Mouse (Mus musculus) heart, embryonic 12.5 days (tissue): ENCODE results near the gene Pitpnc1. TPM values are rescaled to one million over a fixed set of nuclear protein-coding genes. Genes with fewer than 3 reads are reported as not detected.

Experiments
- ATAC-seq: fragments of 200-750 bp; cut with Nextera tagmentation; 2 replicates; pipeline ENCODE4 v1.8.0; 2017; ENCODE audit warnings: moderate TSS enrichment, moderate library complexity; ENCODE audit not compliant: insufficient number of reproducible peaks, low FRiP score
- H3K27ac ChIP-seq: fragments of 300-500 bp; sonication (generic); 2 replicates; pipeline ENCODE4 v1.5.1; 2016; ENCODE audit warnings: mild to moderate bottlenecking, moderate library complexity; ENCODE audit not compliant: poor library complexity, severe bottlenecking
- H3K27me3 ChIP-seq: fragments of 300-500 bp; sonication (generic); replicated peaks from 2 replicates; pipeline ENCODE4 v1.6.1; 2016; ENCODE audit warnings: mild to moderate bottlenecking, moderate library complexity
- H3K36me3 ChIP-seq: fragments of 300-500 bp; sonication (generic); 2 replicates; pipeline ENCODE4 v1.6.1; 2016; ENCODE audit warnings: mild to moderate bottlenecking, moderate library complexity
- H3K4me1 ChIP-seq: fragments of 300-500 bp; sonication (generic); replicated peaks from 2 replicates; pipeline ENCODE4 v1.6.1; 2016; ENCODE audit warnings: mild to moderate bottlenecking
- H3K4me2 ChIP-seq: fragments of 300-500 bp; sonication (generic); 2 replicates; pipeline ENCODE4 v1.6.1; 2016; ENCODE audit warnings: mild to moderate bottlenecking, moderate library complexity
- H3K4me3 ChIP-seq: fragments of 300-500 bp; sonication (generic); 2 replicates; pipeline ENCODE4 v1.5.1; 2016; ENCODE audit warnings: mild to moderate bottlenecking
- H3K9ac ChIP-seq: fragments of 300-500 bp; sonication (generic); 2 replicates; pipeline ENCODE4 v1.6.1; 2016; ENCODE audit warnings: mild to moderate bottlenecking, moderate library complexity
- H3K9me3 ChIP-seq: fragments of 300-500 bp; sonication (generic); replicated peaks from 2 replicates; pipeline ENCODE4 v1.6.1; 2016; ENCODE audit warnings: mild to moderate bottlenecking, moderate library complexity
- WGBS: fragments of 180-500 bp; shearing (Covaris S2); methylation state at CpG from one replicate; pipeline ENCODE4 v1.1.7; 2016; 5-methylcytosine and 5-hydroxymethylcytosine counted together
- polyA plus RNA-seq: library from polyadenylated mRNA; unstranded; fragments of >200 nt; fragmentation: Nextera tagmentation; extraction: Ambion mirVana; gene quantifications from 2 replicates; pipeline ENCODE4 v1.2.1, GENCODE M21; 2016

Pitpnc1 gene
- polyA plus RNA-seq, 1 experiment from 2014 or later: 8.2 TPM

DNA sequence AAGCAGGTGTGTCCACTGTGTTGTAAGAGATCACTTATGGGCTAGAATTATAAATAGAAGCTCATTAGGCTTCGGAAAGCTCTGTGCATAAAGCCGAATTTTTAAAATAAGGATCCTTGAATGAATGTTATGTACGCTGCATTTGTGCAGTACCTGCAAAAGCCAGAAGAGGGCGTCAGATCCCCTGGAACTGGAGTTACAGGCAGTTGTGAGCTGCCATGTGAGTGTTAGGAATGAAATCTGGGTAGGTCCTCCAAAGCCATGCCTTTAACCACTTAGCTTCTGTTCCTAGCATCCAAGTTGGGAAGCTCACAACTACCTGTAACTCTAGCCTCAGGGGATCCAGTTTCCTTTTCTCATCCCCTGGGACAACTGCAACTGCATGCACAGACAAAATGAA is 85.2 kb downstream of the Pitpnc1 start:
- Histone ChIP-seq H3K4me2 (no peak overlapping the region), H3K4me3 (no peak overlapping the region), H3K9me3 (no peaks in the 10 kb centered on the region), H3K27me3 (no peaks in the 10 kb centered on the region), H3K27ac (no peak overlapping the region), H3K4me1 (peaks cover 12% of the 10 kb centered on the region), H3K9ac (no peak overlapping the region), H3K36me3 (no peaks in the 10 kb centered on the region)
- no peak for ATAC-seq
- WGBS: 66% methylated on average over 4 of the region's 4 CpGs

DNA sequence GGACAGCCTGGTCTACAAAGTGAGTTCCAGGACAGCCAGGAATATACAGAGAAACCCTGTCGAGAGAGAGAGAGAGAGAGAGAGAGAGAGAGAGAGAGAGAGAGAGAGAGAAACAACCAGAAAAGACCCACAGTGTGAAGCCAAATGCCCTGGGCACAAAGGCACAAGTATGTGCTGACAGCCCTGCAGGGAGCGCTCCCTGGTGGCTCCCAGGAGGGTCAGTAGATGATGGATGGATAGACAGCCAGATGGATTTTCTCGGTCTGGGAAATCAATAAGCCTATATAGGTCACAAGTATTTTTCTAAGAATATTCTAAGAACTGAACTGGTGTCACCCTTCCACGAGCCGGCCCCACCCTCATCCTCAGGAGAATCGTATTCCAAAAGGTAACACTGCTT is 86.5 kb downstream of the Pitpnc1 start:
- 67% methylated on average over 6 of the region's 6 CpGs for WGBS
- H3K9me3 ChIP-seq: no peaks in the 10 kb centered on the region
- no peaks in the 10 kb centered on the region for H3K27me3 ChIP-seq
- H3K4me1 ChIP-seq: peaks cover 12% of the 10 kb centered on the region
- no peaks in the 10 kb centered on the region for H3K36me3 ChIP-seq
- no peak for ATAC-seq
- H3K9ac ChIP-seq: no peak overlapping the region
- no peak overlapping the region for H3K4me2 ChIP-seq
- no peak overlapping the region for H3K27ac ChIP-seq
- H3K4me3 ChIP-seq: no peak overlapping the region

DNA sequence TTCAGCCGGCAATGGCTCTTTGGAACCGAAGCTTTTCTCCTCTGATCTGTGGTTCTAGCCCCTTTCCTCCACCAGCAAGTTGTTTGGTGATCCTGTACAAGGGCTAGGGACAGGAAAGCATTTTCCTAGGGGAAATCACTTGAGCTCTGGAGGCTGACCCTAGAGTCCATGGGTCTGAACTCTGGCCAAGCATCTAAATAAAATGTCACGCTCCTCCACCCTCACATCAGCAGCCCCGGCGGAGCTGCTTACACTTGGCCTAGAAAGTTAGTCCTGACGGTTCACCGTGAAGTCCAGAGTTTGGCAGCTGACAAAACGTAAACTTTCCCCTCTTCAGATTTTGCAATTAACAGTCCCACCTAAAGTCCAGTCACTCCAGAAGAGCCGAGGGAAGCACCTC is 90.5 kb downstream of the Pitpnc1 start:
- ATAC-seq: no peak

DNA sequence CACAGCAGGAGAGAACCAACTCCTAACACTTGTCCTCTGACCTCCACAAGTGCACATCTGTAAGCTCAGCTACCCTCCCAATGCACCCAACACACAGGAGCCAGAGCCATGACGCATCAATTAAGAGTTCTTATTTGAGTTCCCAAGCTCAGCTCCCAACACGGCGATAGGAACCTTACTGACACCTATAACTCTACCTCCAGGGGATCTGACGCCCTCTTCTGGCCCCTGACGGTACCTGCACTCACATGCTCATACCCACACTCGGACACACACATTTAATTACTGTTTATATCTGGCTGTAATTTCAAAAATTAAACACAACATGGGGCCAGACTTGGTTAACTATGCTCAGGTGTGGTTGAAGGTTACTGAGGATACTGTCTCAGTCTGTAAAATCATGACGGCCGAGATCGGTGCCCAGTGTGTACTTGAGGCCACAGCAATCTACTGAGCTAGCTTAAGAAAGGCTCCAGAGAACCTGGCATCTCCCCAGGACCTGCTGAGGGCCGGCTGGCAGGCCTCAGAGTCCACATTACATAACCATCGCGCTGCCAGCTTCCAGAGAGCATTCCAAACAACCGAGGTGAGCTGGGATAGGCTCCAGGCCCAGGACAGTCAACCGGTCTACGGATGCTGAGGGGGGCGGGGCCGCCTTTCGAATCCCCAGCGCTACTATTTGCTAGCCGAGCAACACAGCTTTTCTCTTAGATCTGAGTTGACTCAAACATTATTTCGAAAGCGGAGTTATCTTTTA is 91.2 kb downstream of the Pitpnc1 start:
- Histone ChIP-seq H3K4me3 (no peak overlapping the region), H3K4me2 (no peak overlapping the region), H3K4me1 (0 out of 2 replicates have a peak, but pooled peaks cover 8% of the 10 kb centered on the region), H3K27ac (no peak overlapping the region), H3K9ac (no peak overlapping the region), H3K9me3 (no peaks in the 10 kb centered on the region), H3K36me3 (no peaks in the 10 kb centered on the region), H3K27me3 (no peaks in the 10 kb centered on the region)
- ATAC-seq: no peak
- 84% methylated on average over 22 of the region's 22 CpGs for WGBS

More for the DNA sequence above, 90.5 kb downstream of the Pitpnc1 start:
- Histone ChIP-seq H3K4me2 (no peak overlapping the region), H3K9ac (no peak overlapping the region), H3K27ac (no peak overlapping the region), H3K4me3 (no peak overlapping the region), H3K27me3 (no peaks in the 10 kb centered on the region), H3K9me3 (no peaks in the 10 kb centered on the region), H3K36me3 (no peaks in the 10 kb centered on the region), H3K4me1 (peaks cover 12% of the 10 kb centered on the region; the same call in 1 of the 2 replicates)
- WGBS: 79% methylated on average over 9 of the region's 9 CpGs

DNA sequence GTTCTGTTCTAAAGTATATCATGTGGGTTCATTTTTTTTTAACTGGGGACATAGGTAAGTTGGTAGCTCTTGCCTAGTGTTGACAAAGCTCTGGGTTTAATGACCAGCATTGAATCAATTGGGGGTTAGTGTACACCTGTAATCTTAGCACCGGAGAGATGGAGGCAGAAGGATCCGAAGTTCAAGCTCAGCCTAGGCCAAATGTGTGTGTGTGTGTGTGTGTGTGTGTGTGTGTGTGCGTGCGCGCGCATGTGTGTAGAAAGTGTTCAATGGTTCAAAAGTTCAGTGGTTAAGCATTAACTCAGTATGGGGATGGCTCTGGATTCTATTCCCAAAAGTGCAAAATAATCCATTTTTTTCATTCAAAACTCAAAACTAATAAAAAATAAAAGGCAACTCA is 93.2 kb downstream of the Pitpnc1 start:
- no peak overlapping the region for H3K27ac ChIP-seq
- H3K36me3 ChIP-seq: no peaks in the 10 kb centered on the region
- no peaks in the 10 kb centered on the region for H3K9me3 ChIP-seq
- 0 out of 2 replicates have a peak, but pooled peaks cover 7% of the 10 kb centered on the region for H3K4me1 ChIP-seq
- H3K4me3 ChIP-seq: no peak overlapping the region
- no peaks in the 10 kb centered on the region for H3K27me3 ChIP-seq
- H3K4me2 ChIP-seq: no peak overlapping the region
- 95% methylated on average over 6 of the region's 6 CpGs for WGBS
- ATAC-seq: no peak
- no peak overlapping the region for H3K9ac ChIP-seq

DNA sequence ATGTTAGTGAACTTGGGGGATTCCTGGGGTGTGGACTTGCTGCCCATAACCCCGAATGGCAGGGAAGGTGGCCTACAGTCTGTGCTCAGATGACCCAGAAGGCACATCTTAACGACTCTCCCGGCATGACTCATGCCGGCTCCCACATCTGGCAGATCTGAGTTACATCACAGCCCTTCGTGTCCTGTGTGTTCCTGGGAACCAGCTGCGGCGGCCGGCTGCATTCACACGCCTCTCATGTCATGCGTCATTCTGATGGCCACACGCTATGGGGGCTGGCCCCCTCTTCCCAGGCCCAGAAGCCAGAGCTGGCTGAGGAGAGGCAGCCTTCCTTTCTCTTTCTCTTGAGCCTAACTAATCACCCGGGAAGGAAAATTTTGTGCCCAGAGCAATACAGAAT is 94.2 kb downstream of the Pitpnc1 start:
- Histone ChIP-seq H3K9ac (no peak overlapping the region), H3K36me3 (no peaks in the 10 kb centered on the region), H3K4me3 (no peak overlapping the region), H3K27ac (no peak overlapping the region), H3K27me3 (no peaks in the 10 kb centered on the region), H3K9me3 (no peaks in the 10 kb centered on the region), H3K4me1 (0 out of 2 replicates have a peak, but pooled peaks cover 7% of the 10 kb centered on the region), H3K4me2 (no peak overlapping the region)
- no peak for ATAC-seq
- WGBS: 60% methylated on average over 12 of the region's 12 CpGs

DNA sequence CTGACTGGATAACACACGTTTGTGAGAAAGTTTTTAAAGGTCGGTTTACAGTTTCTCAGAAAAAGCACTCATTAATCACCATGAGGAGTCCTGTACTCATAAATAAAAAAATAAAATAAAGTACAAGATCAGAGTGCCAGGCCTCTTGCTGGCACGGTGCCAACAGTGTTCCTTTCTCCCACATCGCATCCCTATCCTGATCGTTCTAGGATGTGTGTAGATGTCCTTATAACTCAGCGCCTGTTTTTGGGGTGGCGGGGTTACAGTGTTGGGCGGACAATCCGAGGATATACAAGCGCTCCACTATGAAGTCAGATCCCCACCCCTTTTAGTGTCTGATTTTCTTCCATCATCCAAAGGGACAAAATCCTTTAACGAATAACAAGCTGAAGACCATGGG is 94.7 kb downstream of the Pitpnc1 start:
- WGBS: 87% methylated on average over 11 of the region's 11 CpGs
- no peak overlapping the region for H3K27ac ChIP-seq

DNA sequence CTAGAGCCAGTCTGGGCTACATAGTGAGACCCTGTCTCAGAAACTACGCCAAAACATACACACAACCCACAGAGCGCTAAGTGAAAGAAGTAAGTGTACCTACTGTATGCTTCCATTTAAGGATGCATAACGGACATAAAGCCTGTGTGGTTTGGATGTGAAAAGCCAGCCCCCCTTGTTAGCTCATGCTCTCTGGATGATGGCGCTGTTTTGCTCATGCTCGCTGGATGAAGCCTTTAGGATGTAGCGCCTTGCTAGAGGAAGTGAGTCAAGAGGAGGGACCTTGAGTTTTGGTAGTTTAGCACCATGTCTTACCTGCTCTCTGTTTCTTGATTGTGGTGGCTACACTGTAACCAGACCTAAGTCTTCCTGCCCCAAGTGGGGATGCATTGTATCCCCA is 96.9 kb downstream of the Pitpnc1 start:
- no peak for ATAC-seq
- Histone ChIP-seq H3K4me3 (no peak overlapping the region), H3K27ac (no peak overlapping the region), H3K36me3 (no peaks in the 10 kb centered on the region), H3K9me3 (no peaks in the 10 kb centered on the region), H3K4me1 (0 out of 2 replicates have a peak, but pooled peaks cover 7% of the 10 kb centered on the region), H3K27me3 (no peaks in the 10 kb centered on the region), H3K4me2 (no peak overlapping the region), H3K9ac (no peak overlapping the region)
- WGBS: 89% methylated on average over 6 of the region's 6 CpGs

More for the DNA sequence above, 94.7 kb downstream of the Pitpnc1 start:
- H3K9ac ChIP-seq: no peak overlapping the region
- ATAC-seq: no peak
- no peak overlapping the region for H3K4me3 ChIP-seq
- 0 out of 2 replicates have a peak, but pooled peaks cover 7% of the 10 kb centered on the region for H3K4me1 ChIP-seq
- H3K9me3 ChIP-seq: no peaks in the 10 kb centered on the region
- H3K36me3 ChIP-seq: no peaks in the 10 kb centered on the region
- no peaks in the 10 kb centered on the region for H3K27me3 ChIP-seq
- H3K4me2 ChIP-seq: no peak overlapping the region

DNA sequence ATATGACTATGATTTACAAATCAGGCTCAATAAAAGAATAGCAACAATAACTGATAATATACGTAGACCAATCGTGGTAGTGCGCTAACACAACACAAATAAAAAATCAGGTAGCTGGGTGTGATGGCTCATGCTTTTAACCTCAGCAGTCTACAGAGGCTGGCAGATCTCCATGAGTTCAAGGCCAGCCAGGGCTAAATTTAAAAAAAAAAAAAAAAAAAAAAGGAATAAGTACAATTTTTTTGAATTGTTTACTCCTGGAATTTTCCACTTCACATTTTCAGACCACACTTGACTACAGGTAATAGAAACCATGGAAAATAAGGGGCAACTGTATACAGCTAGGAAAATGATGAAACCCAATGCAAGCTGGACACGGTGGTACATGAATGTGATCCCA is 97.3 kb downstream of the Pitpnc1 start:
- no peaks in the 10 kb centered on the region for H3K36me3 ChIP-seq
- no peak overlapping the region for H3K4me2 ChIP-seq
- ATAC-seq: no peak
- no peaks in the 10 kb centered on the region for H3K27me3 ChIP-seq
- H3K4me1 ChIP-seq: 0 out of 2 replicates have a peak, but pooled peaks cover 7% of the 10 kb centered on the region
- H3K27ac ChIP-seq: no peak overlapping the region
- H3K9ac ChIP-seq: no peak overlapping the region
- H3K9me3 ChIP-seq: no peaks in the 10 kb centered on the region
- H3K4me3 ChIP-seq: no peak overlapping the region
- 93% methylated on average over 4 of the region's 4 CpGs for WGBS

DNA sequence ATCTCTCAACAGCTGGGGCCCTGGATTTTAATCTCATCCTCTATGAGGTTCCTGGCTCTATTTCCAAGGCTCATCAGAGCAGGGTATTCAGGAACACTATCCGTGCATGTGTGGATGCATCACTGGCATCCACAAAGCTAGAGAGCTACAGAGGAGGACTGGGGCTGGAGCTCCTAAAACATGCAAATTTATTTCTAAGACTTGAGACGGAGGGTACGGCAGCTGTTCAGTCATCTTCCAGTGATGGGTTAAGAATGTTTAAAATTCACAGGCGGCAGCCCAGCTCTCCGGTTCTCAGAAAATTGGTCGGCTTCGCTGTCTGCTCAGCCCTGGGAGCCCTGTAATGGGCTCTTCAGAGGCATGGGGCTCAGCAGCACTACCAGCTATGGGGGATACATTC is 97.8 kb downstream of the Pitpnc1 start:
- Histone ChIP-seq H3K4me3 (no peak overlapping the region), H3K4me2 (no peak overlapping the region), H3K9ac (no peak overlapping the region), H3K4me1 (0 out of 2 replicates have a peak, but pooled peaks cover 7% of the 10 kb centered on the region), H3K27me3 (no peaks in the 10 kb centered on the region), H3K9me3 (no peaks in the 10 kb centered on the region), H3K36me3 (no peaks in the 10 kb centered on the region), H3K27ac (no peak overlapping the region)
- WGBS: 86% methylated on average over 7 of the region's 7 CpGs
- ATAC-seq: no peak

DNA sequence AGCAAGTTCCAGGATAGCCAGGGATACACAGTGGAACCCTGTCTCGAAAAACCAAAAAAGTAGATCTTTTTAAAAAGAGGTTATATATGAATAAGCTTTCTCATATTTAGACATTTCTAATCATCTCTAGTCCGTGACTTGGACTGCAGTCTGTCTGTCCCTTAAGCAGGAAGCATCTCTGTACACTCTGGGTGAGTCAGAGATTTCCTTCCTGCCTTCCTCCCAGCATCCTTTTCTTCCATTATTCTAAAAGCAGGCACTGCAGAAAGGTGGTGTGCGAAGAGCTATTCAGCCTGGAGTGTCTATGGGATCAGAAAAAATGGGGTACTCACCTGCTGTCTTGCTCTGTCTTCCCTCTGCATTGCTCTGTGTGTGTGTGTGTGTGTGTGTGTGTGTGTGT is 100.0 kb downstream of the Pitpnc1 start:
- peaks cover 7% of the 10 kb centered on the region; the same call in 1 of the 2 replicates for H3K4me1 ChIP-seq
- no peaks in the 10 kb centered on the region for H3K36me3 ChIP-seq
- H3K4me3 ChIP-seq: no peak overlapping the region
- H3K27ac ChIP-seq: no peak overlapping the region
- H3K9ac ChIP-seq: no peak overlapping the region
- no peak for ATAC-seq
- no peaks in the 10 kb centered on the region for H3K9me3 ChIP-seq
- no peak overlapping the region for H3K4me2 ChIP-seq
- H3K27me3 ChIP-seq: no peaks in the 10 kb centered on the region
- WGBS: 72% methylated on average over 3 of the region's 3 CpGs

DNA sequence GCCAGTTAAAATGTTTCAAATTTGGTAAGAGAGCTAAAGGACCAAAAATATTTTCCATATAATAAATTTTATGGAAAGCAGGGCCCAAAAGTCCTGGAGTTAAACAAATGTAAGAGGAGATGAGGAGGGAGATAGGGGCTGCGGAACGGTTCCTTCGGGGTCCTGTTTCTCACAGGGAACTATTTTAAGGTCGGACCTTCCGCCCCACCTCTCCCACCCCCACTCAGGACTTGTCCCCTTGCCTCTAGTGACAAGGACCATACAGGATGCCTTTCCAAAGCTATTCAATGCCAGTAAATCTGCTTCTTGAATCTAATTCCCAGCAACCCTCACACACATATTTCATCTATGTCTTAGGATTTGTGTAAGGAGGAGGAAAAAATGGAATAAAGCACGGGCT is 100.8 kb downstream of the Pitpnc1 start:
- H3K4me3 ChIP-seq: no peak overlapping the region
- no peaks in the 10 kb centered on the region for H3K36me3 ChIP-seq
- H3K4me1 ChIP-seq: peaks cover 8% of the 10 kb centered on the region; the same call in 1 of the 2 replicates
- H3K27me3 ChIP-seq: no peaks in the 10 kb centered on the region
- no peak overlapping the region for H3K27ac ChIP-seq
- 91% methylated on average over 6 of the region's 6 CpGs for WGBS
- no peaks in the 10 kb centered on the region for H3K9me3 ChIP-seq
- no peak overlapping the region for H3K9ac ChIP-seq
- no peak overlapping the region for H3K4me2 ChIP-seq
- no peak for ATAC-seq
